Mouse (Mus musculus) E14TG2a.4 (cell line): ENCODE data around the gene Cd68.

ENCODE experiments used
- CTCF ChIP-seq: conservative IDR thresholded peaks from 2 replicates; pipeline ENCODE4 v1.5.1; 2014; ENCODE audit warnings: low read length
- NANOG ChIP-seq: IDR thresholded peaks from 2 replicates; pipeline ENCODE4 v1.6.1; 2014; ENCODE audit warnings: borderline replicate concordance, low read length, mixed read lengths
- POU5F1 ChIP-seq: IDR thresholded peaks from 2 replicates; pipeline ENCODE4 v1.6.1; 2014; ENCODE audit warnings: low read length, borderline replicate concordance

GRCm38 (mm10) chr11:69692863-69693262 lies 26.9 kb upstream of the Cd68 start:
- no peak for TF ChIP-seq CTCF
- TF ChIP-seq POU5F1: no peak
- TF ChIP-seq NANOG: no peak
